In genomic region chr5:4801971-4802370, GRCm38 (mm10) we compare ENCODE assay signal across 26 mouse cellular contexts. TPM values are rescaled to one million over a fixed set of nuclear protein-coding genes. Genes with fewer than 3 reads are reported as not detected.
DNase-seq lines count a peak whose midpoint lies in the region; ATAC-seq lines count a peak whose summit lies in the region.
"Had no signal": no experiment of that assay in that cellular context is flagged by ENCODE, and none has a peak within 500 bp of the region (broad histone marks: within the 10 kb centered on the region; RNA-seq: fewer than 3 reads in every experiment).

No protein-coding gene starts in this region.

- DNase-seq in hindbrain, embryonic 14.5 days (ENCODE audit: low spot score) = no peak
- DNase-seq in midbrain, embryonic 14.5 days = no peak
- DNase-seq in adipocyte (ENCODE audit: low spot score) = peak; percentile 87
- peak; percentile 24 for DNase-seq in fibroblast of lung, adult 2 months (ENCODE audit: low read depth)
- no peak for DNase-seq in kidney, adult 8-10 months
- DNase-seq: adrenal gland, adult 2 months; adrenal gland, postnatal 10 days; adrenal gland, postnatal 36 days; cerebellum, adult 11 months; cerebellum, adult 18-20 months; cerebellum, adult 8-10 months; cerebellum, adult 9-11 months; cerebellum, postnatal 14 days; cerebellum, postnatal 36 days; embryo, embryonic 11 days; forebrain, postnatal 0 days had no signal

- H3K36me3 ChIP-seq in hindbrain, embryonic 14.5 days (replicated peaks; ENCODE audit: control insufficient read depth, insufficient read depth) = no peaks in the 10 kb centered on the region
- H3K36me3 ChIP-seq in hindbrain, embryonic 13.5 days = no peaks in the 10 kb centered on the region
- H3K36me3 ChIP-seq in midbrain, embryonic 14.5 days (ENCODE audit: control insufficient read depth, insufficient read depth, low read length) = no peaks in the 10 kb centered on the region
- no peaks in the 10 kb centered on the region for H3K36me3 ChIP-seq in midbrain, embryonic 15.5 days (replicated peaks)
- H3K36me3 ChIP-seq: embryonic facial prominence, embryonic 15.5 days; forebrain, embryonic 15.5 days had no signal

- H3K27ac ChIP-seq in hindbrain, embryonic 14.5 days = no peak overlapping the region
- H3K27ac ChIP-seq in hindbrain, embryonic 13.5 days = no peak overlapping the region
- 0 out of 2 replicates have a peak overlapping the region, but pooled peaks have one; percentile 26 for H3K27ac ChIP-seq in midbrain, embryonic 14.5 days (replicated peaks; ENCODE audit: low read depth, low read length)
- no peak overlapping the region for H3K27ac ChIP-seq in midbrain, embryonic 15.5 days
- H3K27ac ChIP-seq: embryonic facial prominence, embryonic 13.5 days; embryonic facial prominence, embryonic 15.5 days; forebrain, embryonic 15.5 days had no signal

- 0 out of 2 replicates have a peak, but pooled peaks have one; percentile 16 for ATAC-seq in hindbrain, embryonic 14.5 days (ENCODE audit: low FRiP score)
- no peak for ATAC-seq in hindbrain, embryonic 13.5 days (ENCODE audit: low FRiP score)
- ATAC-seq in midbrain, embryonic 14.5 days (ENCODE audit: low FRiP score, low TSS enrichment) = no peak
- no peak for ATAC-seq in midbrain, embryonic 15.5 days (replicated peaks)
- no peak for ATAC-seq in inflammation-experienced regulatory T-cells, adult 6 months
- ATAC-seq: activated CD4-positive, CD25-positive, alpha-beta regulatory T cell, adult 4 months; Patski had no signal

- no peak overlapping the region for H3K9ac ChIP-seq in hindbrain, embryonic 14.5 days
- H3K9ac ChIP-seq in hindbrain, embryonic 13.5 days = no peak overlapping the region
- H3K9ac ChIP-seq in midbrain, embryonic 14.5 days (replicated peaks; ENCODE audit: low read length) = no peak overlapping the region
- H3K9ac ChIP-seq in midbrain, embryonic 15.5 days = no peak overlapping the region
- H3K9ac ChIP-seq: embryonic facial prominence, embryonic 13.5 days; embryonic facial prominence, embryonic 15.5 days; forebrain, embryonic 13.5 days; forebrain, embryonic 15.5 days; forebrain, postnatal 0 days had no signal

- H3K27me3 ChIP-seq in hindbrain, embryonic 14.5 days (ENCODE audit: control insufficient read depth, insufficient read depth, low read length) = no peaks in the 10 kb centered on the region
- H3K27me3 ChIP-seq in hindbrain, embryonic 13.5 days = peaks cover 14% of the 10 kb centered on the region
- no peaks in the 10 kb centered on the region; the same call in 1 of the 2 replicates for H3K27me3 ChIP-seq in midbrain, embryonic 14.5 days (ENCODE audit: control insufficient read depth, insufficient read depth, low read length)
- H3K27me3 ChIP-seq in midbrain, embryonic 15.5 days (replicated peaks) = no peaks in the 10 kb centered on the region
- H3K27me3 ChIP-seq: embryonic facial prominence, embryonic 13.5 days; embryonic facial prominence, embryonic 15.5 days; forebrain, embryonic 13.5 days; forebrain, embryonic 15.5 days; Patski had no signal

- H3K9me3 ChIP-seq in hindbrain, embryonic 14.5 days (ENCODE audit: control insufficient read depth, low read length) = no peaks in the 10 kb centered on the region
- H3K9me3 ChIP-seq in hindbrain, embryonic 13.5 days = no peaks in the 10 kb centered on the region
- H3K9me3 ChIP-seq in midbrain, embryonic 14.5 days (ENCODE audit: control insufficient read depth, low read length) = no peaks in the 10 kb centered on the region
- no peaks in the 10 kb centered on the region for H3K9me3 ChIP-seq in midbrain, embryonic 15.5 days
- H3K9me3 ChIP-seq: embryonic facial prominence, embryonic 13.5 days; embryonic facial prominence, embryonic 15.5 days; forebrain, embryonic 13.5 days; forebrain, embryonic 15.5 days had no signal

- peaks cover 10% of the 10 kb centered on the region; the same call in 1 of the 2 replicates for H3K4me1 ChIP-seq in hindbrain, embryonic 14.5 days (replicated peaks; ENCODE audit: control insufficient read depth, insufficient read depth, low read length)
- H3K4me1 ChIP-seq in hindbrain, embryonic 13.5 days (replicated peaks) = peaks cover 17% of the 10 kb centered on the region
- H3K4me1 ChIP-seq in midbrain, embryonic 14.5 days (ENCODE audit: control insufficient read depth, insufficient read depth, low read length) = peaks cover 16% of the 10 kb centered on the region; the same call in 1 of the 2 replicates
- peaks cover 10% of the 10 kb centered on the region for H3K4me1 ChIP-seq in midbrain, embryonic 15.5 days
- H3K4me1 ChIP-seq: embryonic facial prominence, embryonic 15.5 days had no signal

- no peak overlapping the region for H3K4me3 ChIP-seq in hindbrain, embryonic 14.5 days (replicated peaks; ENCODE audit: low read length)
- H3K4me3 ChIP-seq in hindbrain, embryonic 13.5 days = no peak overlapping the region
- H3K4me3 ChIP-seq in midbrain, embryonic 14.5 days (replicated peaks; ENCODE audit: low read depth, low read length) = no peak overlapping the region
- H3K4me3 ChIP-seq in midbrain, embryonic 15.5 days = no peak overlapping the region
- H3K4me3 ChIP-seq: embryonic facial prominence, embryonic 13.5 days; embryonic facial prominence, embryonic 15.5 days; erythroblast, embryonic 14.5 days; forebrain, embryonic 13.5 days; forebrain, embryonic 15.5 days had no signal

- H3K4me2 ChIP-seq in hindbrain, embryonic 14.5 days (replicated peaks) = no peak overlapping the region
- no peak overlapping the region for H3K4me2 ChIP-seq in hindbrain, embryonic 13.5 days
- H3K4me2 ChIP-seq in midbrain, embryonic 14.5 days (ENCODE audit: low read length) = no peak overlapping the region
- no peak overlapping the region for H3K4me2 ChIP-seq in midbrain, embryonic 15.5 days
- H3K4me2 ChIP-seq: embryonic facial prominence, embryonic 13.5 days; embryonic facial prominence, embryonic 15.5 days; forebrain, embryonic 13.5 days; forebrain, embryonic 15.5 days had no signal

RNA-seq across cellular contexts. Expression of gene Fzd1, which starts 44.1 kb away (rescaled TPM):
- 10.8 and 13.3 TPM in 2 replicates for polyA plus RNA-seq in hindbrain, embryonic 14.5 days (2014; fragmentation: Nextera tagmentation; extraction: Ambion mirVana)
- 10.0 and 10.3 TPM in 2 replicates for polyA plus RNA-seq in hindbrain, embryonic 13.5 days (2015; fragmentation: Nextera tagmentation; extraction: Ambion mirVana)
- polyA plus RNA-seq in midbrain, embryonic 14.5 days (2014; fragmentation: Nextera tagmentation; extraction: Ambion mirVana) = 38.6 and 44.3 TPM in 2 replicates
- 33.2 and 38.9 TPM in 2 replicates for polyA plus RNA-seq in midbrain, embryonic 15.5 days (2015; fragmentation: Nextera tagmentation; extraction: Ambion mirVana)
- polyA plus RNA-seq in inflammation-experienced regulatory T-cells, adult 6 months (2017; shearing (Covaris generic)) = not detected
- polyA plus RNA-seq: activated CD4-positive, CD25-positive, alpha-beta regulatory T cell, adult 4 months had no signal

Comparison
In these comparisons a context has a peak if more than half of its experiments do, and no peak if none do; other contexts are left out.
1. DNase-seq: peak in adipocyte (single experiment) and fibroblast of lung, adult 2 months (single experiment); none in hindbrain, embryonic 14.5 days (single experiment), midbrain, embryonic 14.5 days (single experiment) and kidney, adult 8-10 months (0 of 2).
2. RNA of gene Fzd1, which starts 44.1 kb away (polyA plus RNA-seq): 38.6 to 44.3 TPM in midbrain, embryonic 14.5 days, 33.2 to 38.9 TPM in midbrain, embryonic 15.5 days, 10.8 to 13.3 TPM in hindbrain, embryonic 14.5 days and 10.0 to 10.3 TPM in hindbrain, embryonic 13.5 days; not detected in inflammation-experienced regulatory T-cells, adult 6 months; every median in the first group is over 10 times any median in the second.